Mouse (Mus musculus): ENCODE measurements at regions not wholly inside any gene's neighbourhood (a gene's known extent, or its start where the extent isn't known, plus 50 kb on each side); places are given as distances from the start of the nearest gene placed in this dataset.

- no peak for ATAC-seq
- peaks cover 17% of the 10 kb centered on the region; the same call in 1 of the 2 replicates for H3K27me3 ChIP-seq (replicated peaks; ENCODE audit: control insufficient read depth, insufficient read depth, low read length)
Measured at GRCm38 (mm10) chr5:120325386-120325910, 106.1 kb upstream of the Lhx5 start.

GRCm38 (mm10) chr5:120332030-120332429 is 99.5 kb upstream of the Lhx5 start:
- H3K9ac ChIP-seq (ENCODE audit: low read depth, low read length): no peak overlapping the region
- H3K9me3 ChIP-seq (ENCODE audit: control insufficient read depth, low read length): no peaks in the 10 kb centered on the region
- no peak for ATAC-seq
- no peaks in the 10 kb centered on the region for H3K4me1 ChIP-seq (ENCODE audit: control insufficient read depth, insufficient read depth, low read length)
- no peaks in the 10 kb centered on the region for H3K36me3 ChIP-seq (ENCODE audit: control insufficient read depth, insufficient read depth, low read length)
- 46% methylated on average over 14 of the region's 14 CpGs for WGBS
- H3K4me2 ChIP-seq (ENCODE audit: low read depth, low read length): no peak overlapping the region
- H3K27ac ChIP-seq (ENCODE audit: low read length): no peak overlapping the region
- no peak overlapping the region for H3K4me3 ChIP-seq (ENCODE audit: low read length)
- peaks cover 3% of the 10 kb centered on the region; the same call in 1 of the 2 replicates for H3K27me3 ChIP-seq (replicated peaks; ENCODE audit: control insufficient read depth, insufficient read depth, low read length)

More at GRCm38 (mm10) chr5:120325386-120325910, 106.1 kb upstream of the Lhx5 start:
- Histone ChIP-seq H3K9me3 (ENCODE audit: control insufficient read depth, low read length) (no peaks in the 10 kb centered on the region), H3K36me3 (ENCODE audit: control insufficient read depth, insufficient read depth, low read length) (no peaks in the 10 kb centered on the region), H3K4me1 (ENCODE audit: control insufficient read depth, insufficient read depth, low read length) (no peaks in the 10 kb centered on the region), H3K4me3 (ENCODE audit: low read length) (no peak overlapping the region), H3K27ac (ENCODE audit: low read length) (no peak overlapping the region), H3K9ac (ENCODE audit: low read depth, low read length) (no peak overlapping the region), H3K4me2 (ENCODE audit: low read depth, low read length) (no peak overlapping the region)
- 50% methylated on average over 16 of the region's 16 CpGs for WGBS

DNA sequence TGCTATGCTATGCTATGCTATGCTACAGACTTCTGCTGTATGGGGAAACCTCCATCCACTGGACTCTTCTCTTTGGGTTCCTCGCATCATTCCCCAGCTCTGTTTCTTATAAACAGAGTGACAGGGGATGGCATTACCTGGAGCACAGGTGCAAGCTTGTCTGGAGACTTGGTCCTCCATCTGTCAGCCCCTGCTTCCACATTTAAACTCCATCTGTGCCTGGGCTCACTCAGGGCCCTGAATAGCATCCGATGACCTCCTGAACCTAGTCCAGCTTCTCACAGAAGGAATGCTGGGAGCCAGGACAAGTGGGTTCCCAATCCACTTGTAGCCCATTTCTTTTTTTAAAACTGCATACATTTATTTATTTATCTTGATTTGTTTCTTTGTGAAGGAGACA is 92.3 kb upstream of the Lhx5 start:
- 90% methylated on average over 2 of the region's 2 CpGs for WGBS
- H3K36me3 ChIP-seq (ENCODE audit: control insufficient read depth, insufficient read depth, low read length): no peaks in the 10 kb centered on the region
- H3K4me2 ChIP-seq (ENCODE audit: low read depth, low read length): no peak overlapping the region
- H3K27ac ChIP-seq (ENCODE audit: low read length): no peak overlapping the region
- no peaks in the 10 kb centered on the region for H3K9me3 ChIP-seq (ENCODE audit: control insufficient read depth, low read length)
- no peak overlapping the region for H3K4me3 ChIP-seq (ENCODE audit: low read length)
- H3K4me1 ChIP-seq (ENCODE audit: control insufficient read depth, insufficient read depth, low read length): no peaks in the 10 kb centered on the region
- H3K27me3 ChIP-seq (replicated peaks; ENCODE audit: control insufficient read depth, insufficient read depth, low read length): peaks cover 3% of the 10 kb centered on the region; the same call in 1 of the 2 replicates
- H3K9ac ChIP-seq (ENCODE audit: low read depth, low read length): no peak overlapping the region
- no peak for ATAC-seq

GRCm38 (mm10) chr5:120340696-120341231 is 90.7 kb upstream of the Lhx5 start:
- 47% methylated on average over 3 of the region's 3 CpGs for WGBS
- no peaks in the 10 kb centered on the region; the same call in 1 of the 2 replicates for H3K27me3 ChIP-seq (replicated peaks; ENCODE audit: control insufficient read depth, insufficient read depth, low read length)
- no peaks in the 10 kb centered on the region for H3K9me3 ChIP-seq (ENCODE audit: control insufficient read depth, low read length)
- no peak overlapping the region for H3K27ac ChIP-seq (ENCODE audit: low read length)
- no peaks in the 10 kb centered on the region for H3K36me3 ChIP-seq (ENCODE audit: control insufficient read depth, insufficient read depth, low read length)
- no peak overlapping the region for H3K9ac ChIP-seq (ENCODE audit: low read depth, low read length)
- H3K4me1 ChIP-seq (ENCODE audit: control insufficient read depth, insufficient read depth, low read length): no peaks in the 10 kb centered on the region
- ATAC-seq: no peak
- H3K4me3 ChIP-seq (ENCODE audit: low read length): no peak overlapping the region
- no peak overlapping the region for H3K4me2 ChIP-seq (ENCODE audit: low read depth, low read length)

DNA sequence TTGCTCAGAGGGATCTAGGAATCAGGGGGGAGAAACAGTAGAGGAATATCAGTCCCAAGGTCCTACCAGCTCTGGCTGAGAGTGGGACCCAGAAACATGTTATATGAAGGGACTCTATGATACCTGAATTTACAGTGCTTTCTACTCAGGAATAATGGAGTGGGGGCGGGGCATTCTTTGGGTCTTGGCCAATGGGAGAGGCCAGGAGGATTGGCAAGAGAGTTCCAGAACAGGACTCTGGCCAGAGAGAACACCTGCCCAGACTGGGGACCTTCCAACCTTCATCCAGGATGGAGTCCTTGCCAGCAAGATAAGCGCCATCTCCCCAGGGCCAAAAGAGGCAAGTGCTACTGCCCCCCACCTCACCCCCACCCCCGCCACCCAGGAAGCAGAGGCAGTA is 81.0 kb upstream of the Lhx5 start:
- no peak overlapping the region for H3K9ac ChIP-seq (ENCODE audit: low read depth, low read length)
- H3K27ac ChIP-seq (ENCODE audit: low read length): no peak overlapping the region
- no peak for ATAC-seq
- H3K4me1 ChIP-seq (ENCODE audit: control insufficient read depth, insufficient read depth, low read length): no peaks in the 10 kb centered on the region
- no peaks in the 10 kb centered on the region for H3K36me3 ChIP-seq (ENCODE audit: control insufficient read depth, insufficient read depth, low read length)
- no peaks in the 10 kb centered on the region for H3K9me3 ChIP-seq (ENCODE audit: control insufficient read depth, low read length)
- H3K4me2 ChIP-seq (ENCODE audit: low read depth, low read length): no peak overlapping the region
- 85% methylated on average over 3 of the region's 3 CpGs for WGBS
- peaks cover 11% of the 10 kb centered on the region; the same call in 1 of the 2 replicates for H3K27me3 ChIP-seq (replicated peaks; ENCODE audit: control insufficient read depth, insufficient read depth, low read length)
- H3K4me3 ChIP-seq (ENCODE audit: low read length): no peak overlapping the region

DNA sequence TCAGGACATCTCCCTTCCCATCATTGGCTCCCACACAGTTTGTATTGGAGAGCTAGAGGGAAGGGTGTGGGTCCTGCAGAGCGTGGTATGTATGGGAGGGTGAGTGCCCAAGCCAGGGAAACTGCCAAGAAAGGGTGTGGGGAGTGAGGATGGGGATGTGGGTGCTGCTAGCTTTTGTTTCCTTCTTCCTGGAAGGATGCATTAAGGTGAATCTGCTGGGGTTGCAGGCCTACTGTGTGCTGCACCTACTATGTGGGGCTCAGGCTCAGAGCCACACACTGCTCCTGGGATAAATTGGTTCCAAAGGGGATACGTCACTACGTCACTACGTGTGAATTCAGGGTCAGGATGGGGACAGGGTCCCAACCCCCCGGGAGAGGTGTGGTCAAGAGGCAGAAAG is 79.7 kb upstream of the Lhx5 start:
- no peaks in the 10 kb centered on the region for H3K4me1 ChIP-seq (ENCODE audit: control insufficient read depth, insufficient read depth, low read length)
- peaks cover 18% of the 10 kb centered on the region for H3K27me3 ChIP-seq (replicated peaks; ENCODE audit: control insufficient read depth, insufficient read depth, low read length)
- H3K4me3 ChIP-seq (ENCODE audit: low read length): no peak overlapping the region
- H3K9ac ChIP-seq (ENCODE audit: low read depth, low read length): no peak overlapping the region
- no peak overlapping the region for H3K4me2 ChIP-seq (ENCODE audit: low read depth, low read length)
- ATAC-seq: no peak
- H3K27ac ChIP-seq (ENCODE audit: low read length): no peak overlapping the region
- no peaks in the 10 kb centered on the region for H3K9me3 ChIP-seq (ENCODE audit: control insufficient read depth, low read length)
- 50% methylated on average over 5 of the region's 5 CpGs for WGBS
- H3K36me3 ChIP-seq (ENCODE audit: control insufficient read depth, insufficient read depth, low read length): no peaks in the 10 kb centered on the region

DNA sequence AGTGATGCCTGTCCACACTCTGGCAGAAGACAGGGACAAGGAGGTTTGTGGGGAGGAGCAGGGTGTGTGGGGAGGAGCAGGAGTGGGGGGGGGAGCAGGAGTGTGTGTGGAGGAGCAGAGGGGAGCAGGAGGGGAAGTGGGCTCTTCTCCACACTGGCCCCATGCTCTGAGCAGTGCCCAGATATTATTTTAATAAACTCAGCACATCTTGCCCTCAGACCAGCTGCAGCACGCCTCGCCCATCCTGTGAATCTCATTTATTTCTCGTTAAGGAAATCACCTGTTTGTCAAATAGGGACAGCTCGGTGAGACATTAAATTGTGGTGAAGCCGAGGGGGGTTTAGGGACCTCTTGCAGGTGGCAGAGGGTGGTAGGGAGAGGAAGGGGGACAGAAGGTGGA is 77.8 kb upstream of the Lhx5 start:
- Histone ChIP-seq H3K4me2 (ENCODE audit: low read depth, low read length) (no peak overlapping the region), H3K27ac (ENCODE audit: low read length) (no peak overlapping the region), H3K4me3 (ENCODE audit: low read length) (no peak overlapping the region), H3K36me3 (ENCODE audit: control insufficient read depth, insufficient read depth, low read length) (no peaks in the 10 kb centered on the region), H3K4me1 (ENCODE audit: control insufficient read depth, insufficient read depth, low read length) (no peaks in the 10 kb centered on the region), H3K9me3 (ENCODE audit: control insufficient read depth, low read length) (no peaks in the 10 kb centered on the region), H3K27me3 (replicated peaks; ENCODE audit: control insufficient read depth, insufficient read depth, low read length) (peaks cover 18% of the 10 kb centered on the region), H3K9ac (ENCODE audit: low read depth, low read length) (no peak overlapping the region)
- ATAC-seq: no peak
- WGBS: 72% methylated on average over 5 of the region's 5 CpGs

DNA sequence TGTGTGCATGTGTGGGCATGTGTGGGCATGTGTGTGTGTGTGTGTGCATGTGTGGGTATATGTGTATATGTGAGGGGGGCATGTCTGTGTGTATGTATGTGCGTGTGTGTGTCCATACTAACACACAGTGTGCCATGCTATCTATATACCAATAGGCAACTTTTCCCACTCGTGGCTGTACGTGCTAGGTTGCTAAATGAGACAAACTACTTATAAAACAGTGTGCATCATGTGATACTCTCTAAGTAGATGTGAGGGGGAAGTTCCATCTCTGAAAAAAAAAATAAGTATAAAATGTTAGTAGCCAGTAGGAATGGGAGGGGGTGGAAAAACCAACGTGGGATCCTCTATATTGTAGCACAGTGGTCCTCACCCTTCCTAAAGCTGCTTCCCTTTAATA is 74.5 kb upstream of the Lhx5 start:
- Histone ChIP-seq H3K27me3 (replicated peaks; ENCODE audit: control insufficient read depth, insufficient read depth, low read length) (peaks cover 24% of the 10 kb centered on the region), H3K36me3 (ENCODE audit: control insufficient read depth, insufficient read depth, low read length) (no peaks in the 10 kb centered on the region), H3K4me3 (ENCODE audit: low read length) (no peak overlapping the region), H3K9ac (ENCODE audit: low read depth, low read length) (no peak overlapping the region), H3K9me3 (ENCODE audit: control insufficient read depth, low read length) (no peaks in the 10 kb centered on the region), H3K4me1 (ENCODE audit: control insufficient read depth, insufficient read depth, low read length) (no peaks in the 10 kb centered on the region), H3K27ac (ENCODE audit: low read length) (no peak overlapping the region), H3K4me2 (ENCODE audit: low read depth, low read length) (no peak overlapping the region)
- ATAC-seq: no peak
- 73% methylated on average over 4 of the region's 4 CpGs for WGBS

- H3K27ac ChIP-seq (ENCODE audit: low read length): no peak overlapping the region
- no peak overlapping the region for H3K4me3 ChIP-seq (ENCODE audit: low read length)
- H3K36me3 ChIP-seq (ENCODE audit: control insufficient read depth, insufficient read depth, low read length): no peaks in the 10 kb centered on the region
- no peaks in the 10 kb centered on the region for H3K4me1 ChIP-seq (ENCODE audit: control insufficient read depth, insufficient read depth, low read length)
- no peak for ATAC-seq
- H3K4me2 ChIP-seq (ENCODE audit: low read depth, low read length): no peak overlapping the region
- H3K9me3 ChIP-seq (ENCODE audit: control insufficient read depth, low read length): no peaks in the 10 kb centered on the region
- 14% methylated on average over 20 of the region's 20 CpGs for WGBS
- peaks cover 20% of the 10 kb centered on the region for H3K27me3 ChIP-seq (replicated peaks; ENCODE audit: control insufficient read depth, insufficient read depth, low read length)
- H3K9ac ChIP-seq (ENCODE audit: low read depth, low read length): no peak overlapping the region
Measured at GRCm38 (mm10) chr5:120358084-120358690, 73.3 kb upstream of the Lhx5 start.
